Mouse (Mus musculus): ENCODE data around the gene Rapgef3. TPM values are rescaled to one million over a fixed set of nuclear protein-coding genes. Genes with fewer than 3 reads are reported as not detected.

Gene Rapgef3
- polyA plus RNA-seq, 1 experiment from 2014 or later: 15.7 TPM

GRCm38 (mm10) chr15:97743210-97743609 lies 24.6 kb downstream of the Rapgef3 start:
- ATAC-seq (ENCODE audit: low FRiP score, low TSS enrichment): no peak
- no peaks in the 10 kb centered on the region for H3K4me1 ChIP-seq (ENCODE audit: control insufficient read depth, insufficient read depth, low read length)
- no peak overlapping the region for H3K4me2 ChIP-seq (replicated peaks; ENCODE audit: low read depth, low read length)
- WGBS: 81% methylated on average over 5 of the region's 5 CpGs
- H3K9me3 ChIP-seq (ENCODE audit: control insufficient read depth, low read length): no peaks in the 10 kb centered on the region
- H3K36me3 ChIP-seq (ENCODE audit: control insufficient read depth, insufficient read depth, low read length): peaks cover 9% of the 10 kb centered on the region; the same call in 1 of the 2 replicates
- no peak overlapping the region for H3K27ac ChIP-seq (ENCODE audit: low read depth, low read length)
- no peak overlapping the region for H3K9ac ChIP-seq (ENCODE audit: low read depth, low read length)
- no peaks in the 10 kb centered on the region for H3K27me3 ChIP-seq (ENCODE audit: control insufficient read depth, insufficient read depth, low read length)
- H3K4me3 ChIP-seq (ENCODE audit: low read length): no peak overlapping the region

- 42% methylated on average over 4 of the region's 4 CpGs for WGBS
- Histone ChIP-seq H3K9ac (ENCODE audit: low read depth, low read length) (no peak overlapping the region), H3K4me1 (ENCODE audit: control insufficient read depth, insufficient read depth, low read length) (no peaks in the 10 kb centered on the region), H3K27ac (ENCODE audit: low read depth, low read length) (no peak overlapping the region), H3K36me3 (ENCODE audit: control insufficient read depth, insufficient read depth, low read length) (peaks cover 9% of the 10 kb centered on the region; the same call in 1 of the 2 replicates), H3K27me3 (ENCODE audit: control insufficient read depth, insufficient read depth, low read length) (no peaks in the 10 kb centered on the region), H3K9me3 (ENCODE audit: control insufficient read depth, low read length) (no peaks in the 10 kb centered on the region), H3K4me2 (replicated peaks; ENCODE audit: low read depth, low read length) (no peak overlapping the region), H3K4me3 (ENCODE audit: low read length) (no peak overlapping the region)
- ATAC-seq (ENCODE audit: low FRiP score, low TSS enrichment): no peak
Observed at GRCm38 (mm10) chr15:97742600-97742999, 25.2 kb downstream of the Rapgef3 start.

- Histone ChIP-seq H3K9ac (ENCODE audit: low read depth, low read length) (no peak overlapping the region), H3K36me3 (ENCODE audit: control insufficient read depth, insufficient read depth, low read length) (peaks cover 8% of the 10 kb centered on the region; the same call in 1 of the 2 replicates), H3K27me3 (ENCODE audit: control insufficient read depth, insufficient read depth, low read length) (no peaks in the 10 kb centered on the region), H3K4me1 (ENCODE audit: control insufficient read depth, insufficient read depth, low read length) (no peaks in the 10 kb centered on the region), H3K9me3 (ENCODE audit: control insufficient read depth, low read length) (no peaks in the 10 kb centered on the region), H3K27ac (ENCODE audit: low read depth, low read length) (no peak overlapping the region), H3K4me3 (ENCODE audit: low read length) (no peak overlapping the region), H3K4me2 (replicated peaks; ENCODE audit: low read depth, low read length) (no peak overlapping the region)
- 42% methylated on average over 7 of the region's 7 CpGs for WGBS
- no peak for ATAC-seq (ENCODE audit: low FRiP score, low TSS enrichment)
Observed at GRCm38 (mm10) chr15:97742074-97742473, 25.7 kb downstream of the Rapgef3 start.

GRCm38 (mm10) chr15:97741662-97742061 lies 26.1 kb downstream of the Rapgef3 start:
- WGBS: 63% methylated on average over 12 of the region's 12 CpGs
- Histone ChIP-seq H3K27ac (ENCODE audit: low read depth, low read length) (no peak overlapping the region), H3K9ac (ENCODE audit: low read depth, low read length) (no peak overlapping the region), H3K27me3 (ENCODE audit: control insufficient read depth, insufficient read depth, low read length) (no peaks in the 10 kb centered on the region), H3K9me3 (ENCODE audit: control insufficient read depth, low read length) (no peaks in the 10 kb centered on the region), H3K4me3 (ENCODE audit: low read length) (no peak overlapping the region), H3K36me3 (ENCODE audit: control insufficient read depth, insufficient read depth, low read length) (peaks cover 4% of the 10 kb centered on the region; the same call in 1 of the 2 replicates), H3K4me2 (replicated peaks; ENCODE audit: low read depth, low read length) (no peak overlapping the region), H3K4me1 (ENCODE audit: control insufficient read depth, insufficient read depth, low read length) (no peaks in the 10 kb centered on the region)
- no peak for ATAC-seq (ENCODE audit: low FRiP score, low TSS enrichment)

GRCm38 (mm10) chr15:97740283-97740732 lies 27.5 kb downstream of the Rapgef3 start:
- H3K4me1 ChIP-seq (ENCODE audit: control insufficient read depth, insufficient read depth, low read length): no peaks in the 10 kb centered on the region
- no peak overlapping the region for H3K9ac ChIP-seq (ENCODE audit: low read depth, low read length)
- no peak for ATAC-seq (ENCODE audit: low FRiP score, low TSS enrichment)
- no peak overlapping the region for H3K4me2 ChIP-seq (replicated peaks; ENCODE audit: low read depth, low read length)
- 85% methylated on average over 9 of the region's 9 CpGs for WGBS
- H3K4me3 ChIP-seq (ENCODE audit: low read length): no peak overlapping the region
- H3K9me3 ChIP-seq (ENCODE audit: control insufficient read depth, low read length): no peaks in the 10 kb centered on the region
- H3K27me3 ChIP-seq (ENCODE audit: control insufficient read depth, insufficient read depth, low read length): no peaks in the 10 kb centered on the region
- no peak overlapping the region for H3K27ac ChIP-seq (ENCODE audit: low read depth, low read length)
- H3K36me3 ChIP-seq (ENCODE audit: control insufficient read depth, insufficient read depth, low read length): 0 out of 2 replicates have a peak, but pooled peaks cover 3% of the 10 kb centered on the region

- no peaks in the 10 kb centered on the region for H3K9me3 ChIP-seq (ENCODE audit: control insufficient read depth, low read length)
- no peak overlapping the region for H3K27ac ChIP-seq (ENCODE audit: low read depth, low read length)
- no peak overlapping the region for H3K9ac ChIP-seq (ENCODE audit: low read depth, low read length)
- H3K4me2 ChIP-seq (replicated peaks; ENCODE audit: low read depth, low read length): no peak overlapping the region
- H3K36me3 ChIP-seq (ENCODE audit: control insufficient read depth, insufficient read depth, low read length): 0 out of 2 replicates have a peak, but pooled peaks cover 1% of the 10 kb centered on the region
- H3K27me3 ChIP-seq (ENCODE audit: control insufficient read depth, insufficient read depth, low read length): no peaks in the 10 kb centered on the region
- 91% methylated on average over 7 of the region's 7 CpGs for WGBS
- no peak overlapping the region for H3K4me3 ChIP-seq (ENCODE audit: low read length)
- no peak for ATAC-seq (ENCODE audit: low FRiP score, low TSS enrichment)
- no peaks in the 10 kb centered on the region for H3K4me1 ChIP-seq (ENCODE audit: control insufficient read depth, insufficient read depth, low read length)
Observed at GRCm38 (mm10) chr15:97738923-97739322, 28.8 kb downstream of the Rapgef3 start.

- ATAC-seq (ENCODE audit: low FRiP score, low TSS enrichment): no peak
- H3K36me3 ChIP-seq (ENCODE audit: control insufficient read depth, insufficient read depth, low read length): no peaks in the 10 kb centered on the region
- no peak overlapping the region for H3K4me3 ChIP-seq (ENCODE audit: low read length)
- 0 out of 2 replicates have a peak, but pooled peaks cover 3% of the 10 kb centered on the region for H3K4me1 ChIP-seq (ENCODE audit: control insufficient read depth, insufficient read depth, low read length)
- H3K9ac ChIP-seq (ENCODE audit: low read depth, low read length): no peak overlapping the region
- no peaks in the 10 kb centered on the region for H3K9me3 ChIP-seq (ENCODE audit: control insufficient read depth, low read length)
- no peak overlapping the region for H3K27ac ChIP-seq (ENCODE audit: low read depth, low read length)
- no peak overlapping the region for H3K4me2 ChIP-seq (replicated peaks; ENCODE audit: low read depth, low read length)
- no peaks in the 10 kb centered on the region for H3K27me3 ChIP-seq (ENCODE audit: control insufficient read depth, insufficient read depth, low read length)
- 94% methylated on average over 11 of the region's 11 CpGs for WGBS
Observed at GRCm38 (mm10) chr15:97731988-97732387, 35.8 kb downstream of the Rapgef3 start.

- Histone ChIP-seq H3K4me2 (replicated peaks; ENCODE audit: low read depth, low read length) (no peak within 1 kb of the TSS), H3K27ac (ENCODE audit: low read depth, low read length) (no peak within 1 kb of the TSS), H3K9me3 (ENCODE audit: control insufficient read depth, low read length) (no peaks in the 10 kb centered on the region), H3K4me1 (ENCODE audit: control insufficient read depth, insufficient read depth, low read length) (0 out of 2 replicates have a peak, but pooled peaks cover 3% of the 10 kb centered on the region), H3K27me3 (ENCODE audit: control insufficient read depth, insufficient read depth, low read length) (no peaks in the 10 kb centered on the region), H3K36me3 (ENCODE audit: control insufficient read depth, insufficient read depth, low read length) (no peaks in the 10 kb centered on the region), H3K4me3 (ENCODE audit: low read length) (no peak within 1 kb of the TSS), H3K9ac (ENCODE audit: low read depth, low read length) (no peak within 1 kb of the TSS)
- whole genome bisulfite sequencing: 90% methylated on average over 8 of the region's 8 CpGs
- no peak for ATAC-seq (ENCODE audit: low FRiP score, low TSS enrichment)
Observed at GRCm38 (mm10) chr15:97731111-97731510, 36.7 kb downstream of the Rapgef3 start, which contains the start of gene Endou. TSS of gene Endou (minus strand) at chr15:97731339.

GRCm38 (mm10) chr15:97730365-97730764 lies 37.4 kb downstream of the Rapgef3 start:
- WGBS: 57% methylated on average over 6 of the region's 6 CpGs
- H3K27me3 ChIP-seq (ENCODE audit: control insufficient read depth, insufficient read depth, low read length): no peaks in the 10 kb centered on the region
- no peak overlapping the region for H3K27ac ChIP-seq (ENCODE audit: low read depth, low read length)
- H3K9me3 ChIP-seq (ENCODE audit: control insufficient read depth, low read length): no peaks in the 10 kb centered on the region
- no peak for ATAC-seq (ENCODE audit: low FRiP score, low TSS enrichment)
- 0 out of 2 replicates have a peak, but pooled peaks cover 3% of the 10 kb centered on the region for H3K4me1 ChIP-seq (ENCODE audit: control insufficient read depth, insufficient read depth, low read length)
- H3K4me2 ChIP-seq (replicated peaks; ENCODE audit: low read depth, low read length): no peak overlapping the region
- H3K36me3 ChIP-seq (ENCODE audit: control insufficient read depth, insufficient read depth, low read length): no peaks in the 10 kb centered on the region
- H3K9ac ChIP-seq (ENCODE audit: low read depth, low read length): no peak overlapping the region
- no peak overlapping the region for H3K4me3 ChIP-seq (ENCODE audit: low read length)
